Mouse (Mus musculus) frontal cortex, postnatal 25 days (tissue): ENCODE data around the gene Rhob.

ENCODE experiments used
- DNase-seq, 2 experiments: peaks; one replicate each; pipeline ENCODE4 v3.0.0; 2022; ENCODE audit warnings: low spot score in 2 of 2

Gene Rhob

DNA sequence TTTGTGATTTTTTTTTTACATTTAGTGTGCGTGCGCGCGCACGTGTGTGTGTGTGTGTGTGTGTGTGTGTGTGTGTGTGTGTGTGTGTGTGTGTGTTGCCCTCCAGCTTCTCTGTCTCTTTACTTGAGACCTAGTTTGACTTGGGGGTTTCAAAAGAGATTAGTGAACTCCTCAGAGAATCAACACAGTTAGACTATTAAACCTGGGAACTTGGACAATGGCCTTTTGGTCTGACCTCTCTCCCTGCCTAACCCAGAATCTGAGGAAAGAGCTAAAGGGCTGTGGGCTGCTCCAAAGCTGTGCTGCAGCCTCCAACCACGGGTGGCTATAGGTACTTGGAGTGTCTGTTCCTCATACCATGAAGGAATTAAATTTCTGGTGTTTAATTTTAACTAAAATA is 4.3 kb upstream of the Rhob start:
- DNase-seq, result no peak

DNA sequence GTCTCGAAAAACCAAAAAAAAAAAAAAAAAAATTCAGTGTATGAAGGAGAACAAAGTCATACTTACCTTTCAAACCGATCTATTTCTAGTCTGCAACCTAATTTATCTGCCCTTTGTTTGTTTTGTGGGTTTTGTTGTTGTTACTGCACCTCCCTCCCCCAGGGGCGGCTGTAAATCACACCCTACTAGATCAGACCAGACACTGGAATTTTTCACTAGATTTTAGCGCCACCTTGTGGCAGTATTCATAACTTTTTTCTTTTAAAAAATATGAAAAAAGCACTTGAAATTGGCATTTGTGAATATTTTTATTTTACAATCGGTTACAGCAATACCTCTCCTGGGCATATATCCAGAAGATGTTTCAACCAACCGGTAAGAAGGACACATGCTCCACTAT is 2.7 kb upstream of the Rhob start:
- no peak for DNase-seq

DNA sequence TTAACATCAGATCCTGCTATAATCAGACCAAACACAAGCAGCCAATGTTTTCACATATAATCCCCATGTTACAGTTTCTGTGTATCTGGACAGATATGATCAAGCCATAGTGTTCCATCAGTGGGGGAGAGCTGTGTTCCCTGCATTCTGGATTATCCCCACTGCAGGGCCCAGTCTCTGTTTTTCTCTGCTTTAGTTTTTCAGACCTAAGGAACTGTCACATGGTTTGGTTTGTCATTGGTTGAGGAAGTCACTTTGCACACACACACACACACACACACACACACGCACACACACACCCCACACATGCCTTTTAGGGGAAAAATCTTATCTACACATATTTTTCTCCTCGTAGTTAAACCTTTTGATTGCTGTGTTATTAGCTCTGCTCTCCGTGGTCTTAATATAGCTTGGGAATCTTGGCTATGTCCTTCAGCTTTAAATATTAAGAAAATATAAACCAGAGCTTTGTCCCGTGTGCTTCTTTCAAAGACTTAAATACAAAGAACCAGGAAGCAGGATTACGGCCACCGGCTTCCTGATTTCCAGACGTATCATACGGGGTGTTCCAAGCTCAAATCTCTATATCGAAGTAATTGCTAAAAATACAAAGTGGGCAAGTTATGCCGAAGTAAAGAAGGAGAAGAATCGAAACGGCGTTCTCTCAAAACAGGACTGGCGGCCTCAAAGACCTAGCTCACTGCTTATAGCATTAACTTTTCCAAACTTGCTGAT is 1.9 kb upstream of the Rhob start:
- DNase-seq, result no peak

DNA sequence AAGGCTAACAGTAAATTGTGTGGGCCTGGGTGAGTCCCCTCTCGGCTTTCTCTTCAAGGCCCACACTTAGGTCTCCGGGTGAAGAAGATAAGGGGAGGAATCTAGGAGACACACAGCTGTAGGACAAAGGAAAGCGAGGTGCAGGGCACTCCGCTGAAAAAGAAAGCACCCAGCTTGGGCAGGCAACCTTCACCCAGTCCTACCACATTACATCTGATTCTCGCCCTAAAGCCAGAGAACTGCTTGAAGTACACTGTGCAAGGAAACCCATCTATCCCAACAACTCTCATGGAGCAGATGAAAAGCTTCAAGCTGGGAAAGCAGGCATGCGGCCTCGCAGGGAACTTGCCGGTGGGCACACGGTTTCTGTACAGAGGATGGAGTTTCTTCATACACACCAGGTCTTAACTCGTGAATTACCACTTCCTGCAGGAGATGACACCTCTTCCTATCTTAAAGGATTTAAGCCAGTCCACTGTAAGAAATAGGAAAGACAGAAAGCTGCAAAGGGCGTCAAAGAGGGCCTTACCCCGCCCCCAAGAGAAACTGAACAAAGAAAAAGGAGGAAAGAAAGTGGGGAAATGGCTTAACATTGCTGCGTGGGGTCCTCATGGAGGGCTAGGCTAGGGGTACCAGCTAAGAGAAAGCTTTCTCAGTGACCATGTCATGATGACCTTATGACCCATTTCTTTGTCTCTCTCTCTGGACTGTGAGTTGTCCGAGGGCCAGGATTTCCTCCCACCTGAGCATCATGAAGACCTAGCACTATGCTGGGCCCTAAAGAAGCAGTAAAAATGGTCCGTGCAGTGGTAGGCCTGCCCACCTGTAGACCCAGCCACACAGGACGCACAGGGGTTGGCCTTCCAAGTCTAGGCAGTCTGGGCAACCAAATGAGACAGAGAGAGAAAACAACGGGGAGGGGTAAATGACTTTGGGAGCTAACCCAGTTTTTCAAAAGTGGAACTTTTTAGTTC is 1.1 kb upstream of the Rhob start:
- no peak for DNase-seq

DNA sequence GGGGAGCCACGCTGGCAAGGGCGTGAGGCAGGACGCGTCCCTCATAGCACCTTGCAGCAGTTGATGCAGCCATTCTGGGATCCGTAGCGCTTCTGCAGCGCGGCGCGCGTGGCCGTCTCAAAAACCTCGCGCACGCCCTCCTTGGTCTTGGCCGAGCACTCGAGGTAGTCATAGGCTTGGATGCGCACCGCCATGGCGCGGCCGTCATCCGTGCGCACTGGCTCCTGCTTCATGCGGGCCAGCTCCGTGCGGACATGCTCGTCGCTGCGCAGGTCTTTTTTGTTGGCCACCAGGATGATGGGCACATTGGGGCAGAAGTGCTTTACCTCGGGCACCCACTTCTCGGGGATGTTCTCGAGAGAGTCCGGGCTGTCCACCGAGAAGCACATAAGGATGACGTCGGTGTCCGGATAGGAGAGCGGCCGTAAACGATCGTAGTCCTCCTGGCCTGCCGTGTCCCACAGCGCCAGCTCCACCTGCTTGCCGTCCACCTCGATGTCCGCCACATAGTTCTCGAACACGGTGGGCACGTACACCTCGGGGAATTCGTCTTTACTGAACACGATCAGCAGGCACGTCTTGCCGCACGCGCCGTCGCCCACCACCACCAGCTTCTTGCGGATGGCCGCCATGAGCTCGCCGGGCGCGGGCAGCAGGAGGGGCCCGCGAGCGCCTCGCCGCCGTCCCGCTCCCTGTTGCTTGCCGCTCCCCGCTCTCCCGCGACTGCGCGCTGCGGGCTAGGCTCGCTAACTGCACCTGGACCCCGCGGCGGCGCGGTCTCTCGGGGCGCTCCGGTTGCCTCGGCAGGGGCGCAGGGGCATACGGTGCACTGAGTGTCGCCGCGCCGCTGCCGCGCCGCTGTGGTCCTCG is 573 bp downstream of the Rhob start:
- peak; percentile 39 to 49 for DNase-seq

DNA sequence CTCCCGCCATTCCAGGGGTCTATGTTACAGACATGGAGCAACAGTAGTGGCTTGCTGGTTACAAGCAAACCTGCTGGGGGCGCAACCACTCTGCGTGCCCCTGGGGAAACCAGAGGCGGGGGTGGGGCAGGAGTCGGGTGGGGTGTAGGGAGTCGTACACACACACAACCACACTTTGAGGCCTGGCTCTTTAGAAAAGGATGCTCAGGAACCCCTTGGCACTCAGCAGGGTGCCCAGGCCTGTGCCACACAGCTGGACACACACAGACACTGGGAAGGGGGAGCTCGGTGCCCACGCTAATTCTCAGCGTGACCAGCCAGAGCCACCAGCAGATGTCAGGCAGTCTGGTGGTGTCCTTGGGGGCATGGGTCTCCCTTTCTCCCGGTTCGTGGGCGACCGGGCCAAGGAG is 1.2 kb downstream of the Rhob start:
- DNase-seq, result peak in 1 of 2 experiments; percentile 26

DNA sequence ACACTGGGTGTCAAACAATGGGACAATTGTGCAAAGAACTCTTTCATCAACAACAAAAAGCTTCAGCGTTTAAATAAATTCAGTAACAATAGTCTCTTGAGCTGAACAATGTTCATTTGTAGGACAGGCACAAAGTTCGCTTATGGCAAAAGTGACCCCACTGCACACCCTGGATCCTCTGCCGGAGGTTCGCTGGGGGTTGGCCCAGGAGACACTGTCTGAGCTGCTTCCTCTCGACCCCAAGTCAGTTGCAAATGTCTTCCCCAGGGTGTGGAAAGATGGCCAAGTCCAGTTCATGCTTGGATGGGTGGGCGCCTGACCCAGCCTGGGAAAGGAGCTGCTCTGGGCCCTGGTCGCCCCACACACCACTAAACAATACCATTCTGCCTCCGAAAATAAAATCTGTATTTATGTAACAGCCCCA is 1.6 kb downstream of the Rhob start:
- DNase-seq, result no peak

DNA sequence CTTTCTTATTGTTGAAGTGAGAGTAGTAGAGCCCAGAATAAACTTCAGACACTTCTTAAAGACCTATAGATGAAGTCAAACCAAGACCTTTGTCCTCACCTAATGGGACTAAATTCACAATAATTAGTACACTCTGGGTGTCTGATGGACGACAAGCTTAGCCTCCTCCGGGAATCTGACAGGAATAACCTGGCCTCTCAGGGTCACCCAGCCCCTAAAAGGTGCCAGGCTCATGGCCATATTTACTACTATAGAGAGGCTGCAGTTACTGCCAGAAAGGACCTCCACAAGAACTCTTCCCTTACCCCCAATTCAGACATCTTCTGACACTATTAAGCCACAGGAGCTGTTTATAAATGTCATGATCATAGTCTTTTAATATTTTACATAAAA is 2.5 kb downstream of the Rhob start:
- DNase-seq, result no peak

DNA sequence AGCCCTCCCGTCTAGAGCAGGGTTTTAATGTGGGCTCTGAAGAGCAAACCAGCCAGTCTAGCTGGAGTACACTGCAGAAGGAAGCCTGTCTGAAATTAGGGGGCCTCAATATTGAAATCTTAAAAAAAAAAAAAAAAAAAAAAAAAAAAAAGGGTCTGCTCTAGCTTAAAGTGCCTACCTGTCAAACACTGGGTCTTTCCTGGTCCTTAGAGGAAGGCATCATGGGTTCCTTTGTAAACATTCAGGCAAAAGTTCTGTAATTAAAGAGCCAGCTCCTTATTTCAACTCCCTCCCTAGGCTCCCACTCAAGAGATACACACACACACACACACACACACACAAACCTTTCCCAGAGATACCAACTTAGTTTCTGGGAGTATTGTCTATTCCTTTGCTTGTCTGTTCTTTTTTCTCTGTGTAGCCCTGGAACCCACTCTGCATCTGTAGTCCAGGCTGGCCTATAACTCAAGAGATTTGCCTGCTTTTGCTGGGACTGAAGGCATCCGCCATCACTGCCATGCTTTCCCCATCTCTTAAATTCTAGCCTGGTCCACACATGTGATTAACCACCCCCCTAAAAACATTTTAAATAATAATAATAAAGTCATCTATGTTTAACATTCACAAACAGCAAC is 3.0 kb downstream of the Rhob start:
- no peak for DNase-seq

DNA sequence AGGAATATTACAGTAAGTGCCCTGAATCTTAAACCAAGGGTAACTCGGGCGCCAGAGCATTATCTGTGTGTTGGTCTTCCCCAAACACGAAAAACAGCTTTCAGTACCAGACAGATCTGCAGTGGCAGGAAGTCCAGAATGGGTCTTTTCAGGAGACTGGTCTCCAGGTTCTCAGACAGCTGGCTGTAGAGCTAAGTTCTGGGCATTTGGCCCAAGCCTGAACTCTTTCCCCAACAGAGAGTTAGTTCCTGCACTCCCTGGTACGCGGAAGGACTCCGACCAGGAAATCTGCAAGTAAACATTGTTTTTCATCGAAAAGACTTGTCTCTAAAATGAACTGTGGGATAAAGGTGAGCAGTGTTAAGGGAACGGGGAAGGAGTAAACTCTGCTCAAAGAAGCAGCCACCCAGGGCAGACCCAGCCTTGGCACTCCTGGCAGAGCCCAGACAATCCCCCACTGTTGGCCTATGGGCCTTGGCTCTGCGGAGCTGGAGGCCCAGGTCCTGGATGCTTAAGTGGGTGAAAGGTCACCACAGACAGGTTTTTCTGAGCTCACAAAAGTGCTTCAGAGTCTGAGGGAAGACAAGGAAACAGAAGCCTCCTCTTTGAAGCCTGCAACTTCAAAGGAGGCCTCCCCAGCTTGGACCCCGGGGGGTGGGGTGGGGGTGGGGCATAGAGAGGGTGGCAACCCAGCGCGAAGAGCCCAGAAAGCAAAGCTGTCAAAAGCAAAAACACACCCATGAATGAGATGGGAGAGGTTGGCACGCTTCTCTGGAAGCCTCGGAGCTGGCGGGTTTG is 3.7 kb downstream of the Rhob start:
- DNase-seq, result no peak

DNA sequence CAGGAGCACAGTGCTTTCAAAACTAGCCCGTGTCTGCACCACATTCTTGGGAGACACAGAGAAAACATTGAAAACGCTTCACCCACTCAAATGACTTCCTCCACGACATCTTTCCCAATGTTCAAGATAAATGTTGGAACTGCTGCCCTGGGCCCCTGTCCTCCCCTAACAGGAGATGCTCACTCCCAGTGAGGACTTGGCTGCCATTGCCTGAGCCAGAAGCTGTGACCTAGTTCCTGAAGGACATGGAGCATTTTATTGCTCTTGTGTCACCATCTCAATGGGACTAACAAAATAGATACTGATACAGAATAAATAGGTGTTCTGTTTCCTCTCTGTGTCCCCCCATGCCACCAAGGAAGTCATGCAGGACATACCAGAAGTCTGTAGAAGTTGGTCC is 5.1 kb downstream of the Rhob start:
- no peak for DNase-seq

DNA sequence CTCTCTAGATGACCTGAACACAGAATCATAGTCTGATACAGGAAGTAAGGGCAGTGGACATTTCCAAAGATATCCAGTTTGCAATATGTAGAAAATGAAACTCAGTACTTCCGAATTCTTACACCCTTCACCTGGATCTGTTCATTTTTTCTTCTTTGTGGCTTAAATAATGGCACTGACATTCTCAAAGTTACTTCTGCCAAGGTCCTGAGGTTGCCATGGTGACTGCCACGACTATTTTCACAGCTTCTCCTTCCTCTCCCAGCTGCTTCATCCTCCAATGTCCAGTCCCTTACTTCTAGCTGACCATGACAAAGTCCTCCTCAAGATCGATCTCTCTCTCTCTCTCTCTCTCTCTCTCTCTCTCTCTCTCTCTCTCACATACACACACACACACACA is 6.4 kb downstream of the Rhob start:
- DNase-seq, result no peak

DNA sequence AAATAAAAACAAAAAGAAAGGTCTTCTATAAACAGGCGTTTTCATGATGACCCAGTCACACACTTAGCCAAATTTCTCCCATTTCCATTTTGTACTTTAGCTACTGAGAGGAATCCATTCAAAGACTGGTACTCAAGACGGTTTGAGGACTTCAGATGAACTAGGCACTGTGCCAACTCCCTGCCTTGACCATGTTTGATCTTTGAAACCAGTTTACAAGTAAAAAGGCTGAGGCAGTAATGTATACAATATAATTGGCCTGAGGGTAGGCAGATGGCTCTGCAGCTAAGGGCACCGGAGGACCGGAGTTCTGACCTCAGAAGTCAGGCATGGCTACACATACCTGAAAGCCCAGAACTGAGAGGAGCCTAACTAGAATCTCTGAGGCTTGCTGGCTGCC is 10.7 kb downstream of the Rhob start:
- DNase-seq, result no peak

DNA sequence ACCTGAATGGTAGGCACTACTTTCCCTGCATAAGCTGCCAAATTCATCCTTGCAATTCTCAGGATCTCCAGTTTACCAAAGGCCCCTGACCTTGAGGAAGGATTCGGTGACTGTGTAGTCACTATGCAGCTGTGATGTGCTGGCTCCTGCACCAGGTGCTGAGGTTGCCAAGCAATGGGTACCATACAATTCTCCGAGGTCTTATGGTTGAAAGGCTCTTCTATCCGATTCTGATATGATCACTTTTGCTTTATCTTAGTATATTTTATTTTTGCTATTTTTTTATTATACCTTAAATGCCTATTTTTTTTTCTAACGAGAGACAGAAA is 11.2 kb downstream of the Rhob start:
- DNase-seq, result no peak

DNA sequence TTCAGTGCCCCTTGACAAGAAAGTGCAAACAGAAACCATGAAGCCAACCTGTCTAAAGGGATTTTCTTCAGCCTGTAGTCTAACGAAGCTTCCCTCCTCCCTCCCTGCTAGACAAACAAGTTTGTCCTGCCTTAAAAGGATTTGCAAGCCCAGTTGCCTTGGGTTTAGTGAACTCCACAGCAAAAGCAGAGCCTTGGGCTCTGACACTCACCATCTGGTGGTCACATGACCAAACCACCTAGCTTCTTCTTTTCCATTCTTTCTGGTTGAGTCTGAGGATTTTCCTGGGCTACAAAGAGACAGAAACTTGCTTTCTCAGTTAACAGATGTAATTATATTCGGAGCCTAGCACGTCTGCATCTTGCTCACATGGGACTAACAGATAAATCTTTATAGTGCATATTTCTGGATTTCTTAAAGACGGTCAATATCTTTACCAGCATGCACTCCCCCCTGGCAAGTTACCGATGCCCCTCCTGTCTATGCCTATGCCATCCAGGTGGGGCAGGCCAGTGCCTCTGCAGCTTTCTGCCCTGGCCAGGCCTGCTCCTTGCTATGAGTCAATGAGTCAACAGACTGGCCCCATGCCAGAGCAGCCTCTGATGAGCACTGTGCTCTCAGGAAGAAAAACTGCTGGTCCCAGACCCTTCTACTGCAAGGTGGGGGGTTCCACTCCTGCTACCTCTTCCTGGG is 11.7 kb downstream of the Rhob start:
- no peak for DNase-seq

DNA sequence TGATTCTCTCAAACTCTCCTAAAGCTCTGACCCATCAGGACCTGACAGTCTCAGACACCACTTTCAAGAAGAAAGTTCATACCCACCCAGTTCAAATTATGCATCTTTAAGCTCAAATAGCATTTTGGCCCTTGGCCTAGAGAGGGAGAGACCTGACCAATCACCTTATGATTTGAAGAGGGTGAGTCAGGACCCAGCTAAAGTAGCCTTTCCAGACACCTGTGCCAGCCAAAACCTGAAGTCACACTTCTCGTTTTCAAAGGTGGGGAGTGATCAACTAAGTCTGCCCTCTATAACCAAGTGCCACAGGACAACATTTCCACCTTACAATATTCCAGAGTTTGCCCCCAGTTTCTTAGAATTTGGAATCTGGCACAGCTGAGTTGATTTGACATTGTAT is 12.5 kb downstream of the Rhob start:
- no peak for DNase-seq

DNA sequence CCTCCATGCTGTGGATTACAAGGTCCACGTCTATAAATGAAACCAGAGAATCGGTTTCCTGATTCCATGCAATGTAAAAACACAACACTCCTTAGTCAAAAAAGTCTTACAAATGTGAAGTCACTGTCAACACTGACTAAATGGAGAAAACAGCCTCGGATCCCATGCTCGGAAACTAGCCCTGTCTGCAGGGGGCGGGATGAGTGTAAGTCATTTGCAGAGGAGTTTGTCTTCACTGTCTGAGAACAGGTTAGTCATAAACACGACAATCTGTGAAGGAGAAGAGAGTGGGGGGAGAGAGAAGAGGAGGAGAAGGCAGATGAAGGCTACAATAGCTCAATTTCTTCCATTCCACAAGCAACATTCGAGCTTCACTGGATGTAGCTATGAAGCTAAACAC is 14.6 kb downstream of the Rhob start:
- no peak for DNase-seq

DNA sequence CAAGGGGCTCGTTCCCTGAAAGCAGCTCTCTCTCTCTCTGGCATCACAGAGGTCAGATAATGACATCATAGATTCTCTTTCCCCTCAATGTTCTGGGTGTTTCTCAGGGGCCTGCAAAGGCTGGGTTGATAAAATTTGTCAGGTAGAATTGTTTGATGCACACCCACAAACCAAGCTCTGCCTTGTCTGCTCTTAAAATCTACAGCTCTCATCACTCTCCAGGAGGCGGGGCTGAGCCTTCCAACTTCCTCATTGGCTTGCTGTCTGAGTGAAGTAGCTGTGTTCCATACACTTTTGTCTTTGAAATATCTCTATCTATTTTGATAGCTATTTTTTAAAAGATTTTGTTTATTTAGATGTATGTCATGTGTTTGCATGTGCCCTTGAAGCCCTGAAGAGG is 17.6 kb downstream of the Rhob start:
- DNase-seq, result no peak

DNA sequence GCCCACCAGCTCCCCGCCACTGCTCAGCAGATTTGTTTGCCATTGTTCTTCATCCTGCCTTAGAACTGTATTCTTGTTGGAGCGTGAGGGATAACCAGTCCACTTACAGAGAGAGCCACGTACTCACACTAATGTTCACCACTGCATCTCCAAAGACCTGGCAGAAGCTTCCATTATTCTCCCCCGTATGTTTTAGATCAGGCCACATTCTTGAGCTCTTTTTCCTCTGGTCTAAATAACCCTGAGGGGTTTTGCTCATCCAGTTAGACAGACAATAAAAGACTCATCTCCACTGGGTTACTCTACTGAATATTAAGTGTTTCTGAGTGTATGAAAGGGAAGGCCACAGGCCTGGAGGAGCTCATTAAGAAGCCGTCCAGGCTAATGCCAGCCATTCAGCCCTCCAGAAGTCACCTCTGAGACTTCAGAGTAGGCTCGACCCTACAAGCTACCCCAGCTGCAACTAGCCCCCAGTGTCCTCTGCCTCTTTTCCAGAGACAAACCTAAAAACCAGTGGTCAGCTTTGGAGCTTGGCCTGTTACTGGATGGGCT is 24.9 kb downstream of the Rhob start:
- no peak for DNase-seq
